Mouse (Mus musculus) embryonic fibroblast, embryonic 13.5 days (primary cell): Measurements from ENCODE around the gene Krt18.

Experiments used
- CTCF ChIP-seq: IDR thresholded peaks from 2 replicates; pipeline ENCODE4 v1.5.1; 2011; ENCODE audit warnings: mild to moderate bottlenecking, control low read depth, low read length, moderate library complexity, borderline replicate concordance; ENCODE audit not compliant: insufficient read depth
- POLR2A ChIP-seq: IDR thresholded peaks from 2 replicates; pipeline ENCODE4 v1.6.1; 2011; ENCODE audit warnings: low read depth, mild to moderate bottlenecking, control low read depth, low read length, moderate library complexity

- no peak for TF ChIP-seq CTCF
- TF ChIP-seq POLR2A = no peak
Observed at GRCm38 (mm10) chr15:102002646-102003488, 25.1 kb upstream of the Krt18 start.
